In the genomic region with DNA sequence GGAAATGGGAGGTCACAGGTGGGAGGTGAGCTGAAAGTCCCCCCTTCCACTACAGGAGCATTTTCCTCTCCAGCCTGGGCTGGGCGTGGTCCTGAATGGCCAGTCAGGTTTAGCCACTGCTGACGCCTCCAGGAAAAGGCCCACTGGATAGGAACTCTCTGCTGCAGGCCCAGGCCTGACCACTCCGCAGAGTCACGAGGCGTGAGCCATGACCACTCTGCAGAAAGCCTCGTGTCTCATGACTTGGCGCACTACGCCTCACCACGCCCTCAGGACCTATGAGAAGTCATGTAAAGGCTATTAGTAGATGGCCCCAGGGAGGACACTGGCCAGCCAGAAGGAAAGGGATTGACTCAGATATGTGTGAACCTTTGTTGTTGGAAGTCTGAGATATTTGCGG, we compare ENCODE assay signal across 20 mouse cellular contexts. TPM values are rescaled to one million over a fixed set of nuclear protein-coding genes. Genes with fewer than 3 reads are reported as not detected.
DNase-seq lines count a peak whose midpoint lies in the region; ATAC-seq and TF ChIP-seq lines count a peak whose summit lies in the region.
"Had no signal": no experiment of that assay in that cellular context is flagged by ENCODE, and none has a peak within 500 bp of the region (broad histone marks: within the 10 kb centered on the region; RNA-seq: fewer than 3 reads in every experiment).

No protein-coding gene starts in this region.

- H3K9me3 ChIP-seq in forebrain, embryonic 11.5 days (ENCODE audit: control insufficient read depth, low read length): no peaks in the 10 kb centered on the region
- no peaks in the 10 kb centered on the region for H3K9me3 ChIP-seq in forebrain, embryonic 14.5 days (replicated peaks; ENCODE audit: control insufficient read depth, low read length)
- no peaks in the 10 kb centered on the region for H3K9me3 ChIP-seq in lung, embryonic 15.5 days
- H3K9me3 ChIP-seq in lung, postnatal 0 days (ENCODE audit: low read length): no peaks in the 10 kb centered on the region
- no peaks in the 10 kb centered on the region for H3K9me3 ChIP-seq in hindbrain, embryonic 14.5 days (ENCODE audit: control insufficient read depth, low read length)
- H3K9me3 ChIP-seq in midbrain, postnatal 0 days (ENCODE audit: low read length): no peaks in the 10 kb centered on the region
- H3K9me3 ChIP-seq: heart, embryonic 15.5 days; megakaryocyte, embryonic 14.5 days; neural tube, embryonic 12.5 days had no signal

- 85% methylated on average over 10 of the region's 10 CpGs for WGBS in forebrain, embryonic 11.5 days
- WGBS in forebrain, embryonic 14.5 days: 86% methylated on average over 10 of the region's 10 CpGs
- WGBS in lung, embryonic 15.5 days: 70% methylated on average over 10 of the region's 10 CpGs
- WGBS in lung, postnatal 0 days: 70% methylated on average over 10 of the region's 10 CpGs
- 90% methylated on average over 10 of the region's 10 CpGs for WGBS in hindbrain, embryonic 14.5 days
- 78% methylated on average over 10 of the region's 10 CpGs for WGBS in midbrain, postnatal 0 days

- no peak overlapping the region for H3K4me2 ChIP-seq in forebrain, embryonic 11.5 days (ENCODE audit: low read depth, low read length, severe bottlenecking)
- no peak overlapping the region for H3K4me2 ChIP-seq in forebrain, embryonic 14.5 days (ENCODE audit: low read length)
- H3K4me2 ChIP-seq in lung, embryonic 15.5 days: no peak overlapping the region
- H3K4me2 ChIP-seq in lung, postnatal 0 days (replicated peaks; ENCODE audit: low read depth, low read length): no peak overlapping the region
- no peak overlapping the region for H3K4me2 ChIP-seq in hindbrain, embryonic 14.5 days (replicated peaks)
- H3K4me2 ChIP-seq in midbrain, postnatal 0 days (ENCODE audit: low read depth, low read length, poor library complexity, severe bottlenecking): no peak overlapping the region

- no peaks in the 10 kb centered on the region for H3K27me3 ChIP-seq in forebrain, embryonic 11.5 days (ENCODE audit: control insufficient read depth, insufficient read depth, low read length)
- no peaks in the 10 kb centered on the region for H3K27me3 ChIP-seq in forebrain, embryonic 14.5 days (replicated peaks; ENCODE audit: control insufficient read depth, insufficient read depth, low read length)
- no peaks in the 10 kb centered on the region; the same call in 1 of the 2 replicates for H3K27me3 ChIP-seq in lung, embryonic 15.5 days
- H3K27me3 ChIP-seq in lung, postnatal 0 days (replicated peaks; ENCODE audit: insufficient read depth, low read length): no peaks in the 10 kb centered on the region
- H3K27me3 ChIP-seq in hindbrain, embryonic 14.5 days (ENCODE audit: control insufficient read depth, insufficient read depth, low read length): no peaks in the 10 kb centered on the region
- 0 out of 2 replicates have a peak, but pooled peaks cover 5% of the 10 kb centered on the region for H3K27me3 ChIP-seq in midbrain, postnatal 0 days (ENCODE audit: insufficient read depth, low read length)
- H3K27me3 ChIP-seq: neural tube, embryonic 12.5 days had no signal

- no peak for TF ChIP-seq EP300 in lung, postnatal 0 days (IDR thresholded peaks at IDR 0.05)

- DNase-seq in forebrain, embryonic 11.5 days (ENCODE audit: low spot score): no peak
- DNase-seq in forebrain, embryonic 14.5 days (ENCODE audit: low spot score): no peak
- no peak for DNase-seq in lung, postnatal 0 days (ENCODE audit: low spot score)
- no peak for DNase-seq in hindbrain, embryonic 14.5 days (ENCODE audit: low spot score)
- no peak for DNase-seq in midbrain, postnatal 0 days (ENCODE audit: low spot score)
- no peak for DNase-seq in left cerebral cortex, postnatal 36 days (ENCODE audit: low spot score in 2 of 2)
- DNase-seq in adrenal gland, postnatal 10 days: no peak
- DNase-seq: adrenal gland, postnatal 14 days; cerebellum, adult 8-10 months; heart, adult 18-20 months; kidney, postnatal 10 days; lung, adult 2 months; retina, postnatal 1 day; spleen, adult 18-20 months; thymus, postnatal 14 days had no signal

- no peak overlapping the region for H3K4me3 ChIP-seq in forebrain, embryonic 11.5 days (ENCODE audit: low read depth, low read length)
- no peak overlapping the region for H3K4me3 ChIP-seq in forebrain, embryonic 14.5 days (ENCODE audit: low read depth, low read length)
- H3K4me3 ChIP-seq in lung, embryonic 15.5 days: no peak overlapping the region
- no peak overlapping the region for H3K4me3 ChIP-seq in lung, postnatal 0 days (ENCODE audit: low read depth, low read length)
- no peak overlapping the region for H3K4me3 ChIP-seq in hindbrain, embryonic 14.5 days (replicated peaks; ENCODE audit: low read length)
- H3K4me3 ChIP-seq in midbrain, postnatal 0 days (ENCODE audit: low read depth, low read length): no peak overlapping the region
- H3K4me3 ChIP-seq: megakaryocyte, embryonic 14.5 days had no signal

- no peak overlapping the region for H3K9ac ChIP-seq in forebrain, embryonic 11.5 days (ENCODE audit: low read length)
- H3K9ac ChIP-seq in forebrain, embryonic 14.5 days (ENCODE audit: low read length): no peak overlapping the region
- no peak overlapping the region for H3K9ac ChIP-seq in lung, embryonic 15.5 days
- H3K9ac ChIP-seq in lung, postnatal 0 days (replicated peaks; ENCODE audit: low read depth): no peak overlapping the region
- no peak overlapping the region for H3K9ac ChIP-seq in hindbrain, embryonic 14.5 days
- H3K9ac ChIP-seq in midbrain, postnatal 0 days (replicated peaks; ENCODE audit: low read length, poor library complexity, severe bottlenecking): no peak overlapping the region
- H3K9ac ChIP-seq: heart, embryonic 15.5 days had no signal

- H3K36me3 ChIP-seq in forebrain, embryonic 11.5 days (ENCODE audit: control insufficient read depth, insufficient read depth, low read length): no peaks in the 10 kb centered on the region
- no peaks in the 10 kb centered on the region for H3K36me3 ChIP-seq in forebrain, embryonic 14.5 days (ENCODE audit: control insufficient read depth, insufficient read depth, low read length)
- H3K36me3 ChIP-seq in lung, embryonic 15.5 days: no peaks in the 10 kb centered on the region
- H3K36me3 ChIP-seq in lung, postnatal 0 days (ENCODE audit: insufficient read depth, low read length): no peaks in the 10 kb centered on the region
- H3K36me3 ChIP-seq in hindbrain, embryonic 14.5 days (replicated peaks; ENCODE audit: control insufficient read depth, insufficient read depth): no peaks in the 10 kb centered on the region
- H3K36me3 ChIP-seq in midbrain, postnatal 0 days (ENCODE audit: insufficient read depth, low read length): no peaks in the 10 kb centered on the region
- H3K36me3 ChIP-seq: heart, embryonic 15.5 days; neural tube, embryonic 12.5 days had no signal

- H3K27ac ChIP-seq in forebrain, embryonic 11.5 days (ENCODE audit: low read depth, low read length): no peak overlapping the region
- H3K27ac ChIP-seq in forebrain, embryonic 14.5 days (ENCODE audit: low read depth, low read length): no peak overlapping the region
- H3K27ac ChIP-seq in lung, embryonic 15.5 days: no peak overlapping the region
- no peak overlapping the region for H3K27ac ChIP-seq in lung, postnatal 0 days (ENCODE audit: low read length)
- H3K27ac ChIP-seq in hindbrain, embryonic 14.5 days: no peak overlapping the region
- H3K27ac ChIP-seq in midbrain, postnatal 0 days (ENCODE audit: low read depth, low read length): no peak overlapping the region
- H3K27ac ChIP-seq: heart, embryonic 15.5 days; neural tube, embryonic 12.5 days had no signal

- ATAC-seq in forebrain, embryonic 11.5 days (replicated peaks; ENCODE audit: low FRiP score): peak; percentile 18; the same call in 1 of the 2 replicates
- ATAC-seq in forebrain, embryonic 14.5 days: no peak
- ATAC-seq in lung, embryonic 15.5 days (ENCODE audit: borderline replicate concordance, extremely low read depth, low FRiP score, low TSS enrichment): 0 out of 2 replicates have a peak, but pooled peaks have one; percentile 31
- ATAC-seq in lung, postnatal 0 days: no peak
- ATAC-seq in hindbrain, embryonic 14.5 days (ENCODE audit: low FRiP score): peak; percentile 3; the same call in 1 of the 2 replicates
- 0 out of 2 replicates have a peak, but pooled peaks have one; percentile 7 for ATAC-seq in midbrain, postnatal 0 days (ENCODE audit: low FRiP score)

- no peak for TF ChIP-seq CTCF in lung, postnatal 0 days (IDR thresholded peaks at IDR 0.05)
- no peak for TF ChIP-seq CTCF in midbrain, postnatal 0 days (IDR thresholded peaks at IDR 0.05)

- intact Hi-C loops in left cerebral cortex, postnatal 36 days (cut with DNase I): no loop called here

- no peaks in the 10 kb centered on the region; the same call in 1 of the 2 replicates for H3K4me1 ChIP-seq in forebrain, embryonic 11.5 days (replicated peaks; ENCODE audit: control insufficient read depth, insufficient read depth, low read length)
- peaks cover 18% of the 10 kb centered on the region for H3K4me1 ChIP-seq in forebrain, embryonic 14.5 days (ENCODE audit: control insufficient read depth, insufficient read depth, low read length)
- peaks cover 15% of the 10 kb centered on the region for H3K4me1 ChIP-seq in lung, embryonic 15.5 days
- no peaks in the 10 kb centered on the region; the same call in 1 of the 2 replicates for H3K4me1 ChIP-seq in lung, postnatal 0 days (ENCODE audit: insufficient read depth, low read depth, low read length)
- H3K4me1 ChIP-seq in hindbrain, embryonic 14.5 days (replicated peaks; ENCODE audit: control insufficient read depth, insufficient read depth, low read length): peaks cover 18% of the 10 kb centered on the region
- no peaks in the 10 kb centered on the region for H3K4me1 ChIP-seq in midbrain, postnatal 0 days (ENCODE audit: insufficient read depth, low read length)

RNA-seq across cellular contexts. Expression of a gene that starts 23.6 kb away (rescaled TPM):
- 19.9 and 21.9 TPM in 2 replicates for polyA plus RNA-seq in forebrain, embryonic 11.5 days (2014; fragmentation: Nextera tagmentation; extraction: Ambion mirVana)
- 26.9 and 40.3 TPM in 2 replicates for polyA plus RNA-seq in forebrain, embryonic 14.5 days (2014; fragmentation: Nextera tagmentation; extraction: Ambion mirVana)
- 0.57 and 0.65 TPM in 2 replicates for polyA plus RNA-seq in lung, embryonic 15.5 days (2015; fragmentation: Nextera tagmentation; extraction: Ambion mirVana)
- polyA plus RNA-seq in lung, postnatal 0 days (2015; fragmentation: Nextera tagmentation; extraction: Ambion mirVana): 0.06 and 0.07 TPM in 2 replicates
- polyA plus RNA-seq in hindbrain, embryonic 14.5 days (2014; fragmentation: Nextera tagmentation; extraction: Ambion mirVana): 42.8 and 44.9 TPM in 2 replicates
- total RNA-seq in midbrain, postnatal 0 days (2014; rRNA removed): 59.2 and 66.7 TPM in 2 replicates
- 28.6 and 32.7 TPM in 2 replicates for polyA plus RNA-seq in midbrain, postnatal 0 days (2015; fragmentation: Nextera tagmentation; extraction: Ambion mirVana)
- total RNA-seq in left cerebral cortex, postnatal 36 days (2021): 100 to 1,000 TPM; 164 to 178 TPM
- 1 to 10 TPM; 4.0 to 7.2 TPM for total RNA-seq in adrenal gland, postnatal 10 days (2021)
- polyA plus RNA-seq: C2C12 had no signal

Comparison
In these comparisons a context has a peak if more than half of its experiments do, and no peak if none do; other contexts are left out.
1. ATAC-seq: peak in forebrain, embryonic 11.5 days (single experiment), lung, embryonic 15.5 days (single experiment), hindbrain, embryonic 14.5 days (single experiment) and midbrain, postnatal 0 days (single experiment); none in forebrain, embryonic 14.5 days (single experiment) and lung, postnatal 0 days (single experiment).
2. RNA of a gene that starts 23.6 kb away (polyA plus RNA-seq): 42.8 to 44.9 TPM in hindbrain, embryonic 14.5 days, 28.6 to 32.7 TPM in midbrain, postnatal 0 days, 26.9 to 40.3 TPM in forebrain, embryonic 14.5 days and 19.9 to 21.9 TPM in forebrain, embryonic 11.5 days; 0.57 to 0.65 TPM in lung, embryonic 15.5 days and 0.06 to 0.07 TPM in lung, postnatal 0 days; every median in the first group is over 10 times any median in the second.